ENCODE assay signal across 26 mouse cellular contexts in genomic region chr9:84375746-84376145, GRCm38 (mm10).
DNase-seq lines count a peak whose midpoint lies in the region; ATAC-seq and TF ChIP-seq lines count a peak whose summit lies in the region.
"Had no signal": no experiment of that assay in that cellular context is flagged by ENCODE, and none has a peak within 500 bp of the region (broad histone marks: within the 10 kb centered on the region; RNA-seq: fewer than 3 reads in every experiment).

No protein-coding gene starts in this region.

- H3K4me2 ChIP-seq in midbrain, embryonic 11.5 days: no peak overlapping the region
- no peak overlapping the region for H3K4me2 ChIP-seq in midbrain, embryonic 13.5 days (replicated peaks)

- DNase-seq in midbrain, embryonic 11.5 days (ENCODE audit: low spot score, missing footprints): peak; percentile 81
- DNase-seq in ES-CJ7 (ENCODE audit: low read depth, low spot score) (peak; percentile 83), R1 (ENCODE audit: low read depth, low spot score) (peak; percentile 82), ZHBTc4 (ENCODE audit: low read depth, low spot score) (peak; percentile 60)
- DNase-seq in left cerebral cortex, adult 8-10 months (ENCODE audit: low spot score in 2 of 2): no peak
- no peak for DNase-seq in adrenal gland, adult 18-20 months (ENCODE audit: low spot score in 2 of 2)
- no peak for DNase-seq in lung, adult 2 months
- DNase-seq: adrenal gland, adult 2 months; adrenal gland, adult 8-10 months; adrenal gland, postnatal 10 days; adrenal gland, postnatal 14 days; adrenal gland, postnatal 25 days; adrenal gland, postnatal 36 days; B cell, adult 2 months; cerebellum, adult 11 months; cerebellum, adult 11-12 months; cerebellum, adult 18-20 months; cerebellum, adult 2 months; cerebellum, adult 8-10 months; cerebellum, adult 9-10 months had no signal

- no peak overlapping the region for H3K27ac ChIP-seq in midbrain, embryonic 11.5 days (ENCODE audit: low read depth, low read length)
- no peak overlapping the region for H3K27ac ChIP-seq in midbrain, embryonic 13.5 days

- no peak for TF ChIP-seq POLR2A in lung, adult 2 months (IDR thresholded peaks at IDR 0.05; ENCODE audit: borderline replicate concordance, extremely low read depth, low read depth, low read length)

- ATAC-seq in midbrain, embryonic 11.5 days (ENCODE audit: low FRiP score): no peak
- no peak for ATAC-seq in midbrain, embryonic 13.5 days
- ATAC-seq: activated CD4-positive, CD25-positive, alpha-beta regulatory T cell, adult 4 months; CD4-positive, CD25-positive, alpha-beta regulatory T cell, adult 4 months; Patski had no signal

- no peaks in the 10 kb centered on the region for H3K36me3 ChIP-seq in midbrain, embryonic 11.5 days (ENCODE audit: control insufficient read depth, insufficient read depth, low read length)
- no peaks in the 10 kb centered on the region for H3K36me3 ChIP-seq in midbrain, embryonic 13.5 days
- H3K36me3 ChIP-seq: G1E had no signal

- TF ChIP-seq CTCF in lung, adult 2 months (IDR thresholded peaks at IDR 0.05; ENCODE audit: insufficient read depth, low read length): no peak

- H3K9ac ChIP-seq in midbrain, embryonic 11.5 days (ENCODE audit: low read length): no peak overlapping the region
- no peak overlapping the region for H3K9ac ChIP-seq in midbrain, embryonic 13.5 days (replicated peaks)

- no peak overlapping the region for H3K4me3 ChIP-seq in midbrain, embryonic 11.5 days (ENCODE audit: low read depth, low read length)
- no peak overlapping the region for H3K4me3 ChIP-seq in midbrain, embryonic 13.5 days (replicated peaks)
- no peak overlapping the region for H3K4me3 ChIP-seq in lung, adult 2 months (replicated peaks; ENCODE audit: extremely low read depth, low read depth, low read length)

- no peaks in the 10 kb centered on the region for H3K4me1 ChIP-seq in midbrain, embryonic 11.5 days (ENCODE audit: control insufficient read depth, insufficient read depth, low read length)
- H3K4me1 ChIP-seq in midbrain, embryonic 13.5 days (replicated peaks): no peaks in the 10 kb centered on the region
- no peaks in the 10 kb centered on the region for H3K4me1 ChIP-seq in lung, adult 2 months (ENCODE audit: control insufficient read depth, insufficient read depth, low read length)

- H3K27me3 ChIP-seq in midbrain, embryonic 11.5 days (ENCODE audit: control insufficient read depth, insufficient read depth, low read length): no peaks in the 10 kb centered on the region
- H3K27me3 ChIP-seq in midbrain, embryonic 13.5 days: no peaks in the 10 kb centered on the region
- H3K27me3 ChIP-seq: CH12.LX, Patski had no signal

- 51% methylated on average over 2 of the region's 2 CpGs for WGBS in midbrain, embryonic 11.5 days
- WGBS in midbrain, embryonic 13.5 days: 48% methylated on average over 2 of the region's 2 CpGs
- WGBS in lung, adult 2 months: 64% methylated on average over 2 of the region's 2 CpGs

- no peaks in the 10 kb centered on the region for H3K9me3 ChIP-seq in midbrain, embryonic 11.5 days (ENCODE audit: control insufficient read depth, low read length)
- H3K9me3 ChIP-seq in midbrain, embryonic 13.5 days: peaks cover 5% of the 10 kb centered on the region; the same call in 1 of the 2 replicates
- H3K9me3 ChIP-seq: G1E had no signal

Comparison
In these comparisons a context has a peak if more than half of its experiments do, and no peak if none do; other contexts are left out.
1. DNase-seq: peak in midbrain, embryonic 11.5 days (single experiment), ES-CJ7 (single experiment), R1 (single experiment) and ZHBTc4 (single experiment); none in left cerebral cortex, adult 8-10 months (0 of 2), adrenal gland, adult 18-20 months (0 of 2) and lung, adult 2 months (single experiment).